Mouse (Mus musculus) stomach, postnatal 0 days (tissue): ENCODE measurements at regions not wholly inside any gene's neighbourhood (a gene's known extent, or its start where the extent isn't known, plus 50 kb on each side); places are given as distances from the start of the nearest gene placed in this dataset.

Experiments used
- CTCF ChIP-seq: IDR thresholded peaks from 2 replicates; pipeline ENCODE4 v1.5.1; 2016; ENCODE audit warnings: antibody characterized with exemption, low read depth, mild to moderate bottlenecking, moderate library complexity
- EP300 ChIP-seq: optimal IDR thresholded peaks from 2 replicates; pipeline ENCODE3; 2016; ENCODE audit warnings: antibody characterized with exemption

DNA sequence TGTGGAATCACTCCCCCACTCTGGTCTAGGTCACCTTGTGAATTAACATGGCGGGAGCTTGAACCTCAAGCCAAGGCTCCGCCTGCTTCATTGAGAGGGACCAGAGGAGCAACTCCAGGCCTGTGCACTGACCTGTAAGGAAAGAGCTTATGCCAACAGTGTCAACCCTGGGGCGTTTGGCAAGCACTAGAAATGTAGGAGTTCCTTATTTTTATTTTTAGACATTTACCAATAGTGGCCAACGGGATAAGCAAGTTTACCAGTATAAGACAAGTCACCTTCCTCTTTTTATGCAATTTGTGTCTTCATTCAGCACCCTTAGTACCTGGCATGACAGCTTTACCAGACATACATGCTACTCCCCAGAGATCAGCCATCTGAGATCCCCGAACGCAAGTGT lies 89.1 kb upstream of the Gpc1 start:
- TF ChIP-seq CTCF: no peak
- no peak for TF ChIP-seq EP300
